Mouse (Mus musculus) forebrain, embryonic 15.5 days (tissue): ENCODE measurements around the gene Zbtb9. TPM values are rescaled to one million over a fixed set of nuclear protein-coding genes. Genes with fewer than 3 reads are reported as not detected.
A peak's percentile ranks its signal among the peaks of the same experiment; 100 is the strongest.

Experiments
- ATAC-seq: fragments of 200-750 bp; cut with Nextera tagmentation; replicated peaks from 2 replicates; pipeline ENCODE4 v1.8.0; 2017; ENCODE audit warnings: mild to moderate bottlenecking, moderate TSS enrichment, moderate library complexity
- H3K27ac ChIP-seq: fragments of 300-500 bp; sonication (generic); replicated peaks from 2 replicates; pipeline ENCODE4 v1.5.1; 2015; ENCODE audit warnings: mild to moderate bottlenecking, inconsistent platforms
- H3K27me3 ChIP-seq: fragments of 300-500 bp; sonication (generic); 2 replicates; pipeline ENCODE4 v1.6.1; 2015; ENCODE audit warnings: inconsistent platforms
- H3K36me3 ChIP-seq: fragments of 300-500 bp; sonication (generic); 2 replicates; pipeline ENCODE4 v1.6.1; 2015; ENCODE audit warnings: mild to moderate bottlenecking, inconsistent platforms
- H3K4me1 ChIP-seq: fragments of 300-500 bp; sonication (generic); 2 replicates; pipeline ENCODE4 v1.6.1; 2015; ENCODE audit warnings: inconsistent platforms
- H3K4me2 ChIP-seq: fragments of 300-500 bp; sonication (generic); replicated peaks from 2 replicates; pipeline ENCODE4 v1.6.1; 2015; ENCODE audit warnings: mild to moderate bottlenecking, inconsistent platforms
- H3K4me3 ChIP-seq: fragments of 300-500 bp; sonication (generic); 2 replicates; pipeline ENCODE4 v1.5.1; 2015; ENCODE audit warnings: mild to moderate bottlenecking, inconsistent platforms
- H3K9ac ChIP-seq: fragments of 300-500 bp; sonication (generic); replicated peaks from 2 replicates; pipeline ENCODE4 v1.6.1; 2015; ENCODE audit warnings: mild to moderate bottlenecking, inconsistent platforms
- H3K9me3 ChIP-seq: fragments of 300-500 bp; sonication (generic); 2 replicates; pipeline ENCODE4 v1.6.1; 2016; ENCODE audit warnings: inconsistent platforms
- WGBS: fragments of 180-500 bp; shearing (Covaris S2); methylation state at CpG from one replicate; pipeline ENCODE4 v1.1.7; 2015; ENCODE audit warnings: mixed read lengths; 5-methylcytosine and 5-hydroxymethylcytosine counted together
- polyA plus RNA-seq: library from polyadenylated mRNA; unstranded; fragments of >200 nt; fragmentation: Nextera tagmentation; extraction: Ambion mirVana; gene quantifications from 2 replicates; pipeline ENCODE4 v1.2.1, GENCODE M21; 2015

Zbtb9 gene
- polyA plus RNA-seq, 1 experiment from 2014 or later, result 17.2 TPM

DNA sequence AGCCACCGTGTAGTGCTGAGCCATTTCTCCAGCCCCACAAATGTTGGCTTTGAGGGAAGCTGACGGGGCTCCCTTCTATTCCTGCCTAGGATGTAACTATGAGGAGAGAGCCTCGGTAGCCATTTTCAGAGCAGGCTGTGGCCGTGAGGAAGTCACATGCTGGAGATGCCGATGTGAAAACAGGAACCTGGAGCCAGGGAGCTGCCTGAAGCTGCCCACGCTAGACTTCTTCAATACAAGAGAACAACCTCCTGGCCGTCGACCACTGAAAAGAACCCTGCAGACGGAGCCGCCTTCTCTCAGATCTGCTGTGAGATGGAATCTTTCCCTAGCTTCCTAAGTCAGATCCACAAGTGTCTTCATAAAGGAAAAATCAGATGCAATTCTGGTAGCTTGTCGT is 32.7 kb downstream of the Zbtb9 start:
- H3K27ac ChIP-seq, result no peak overlapping the region
- H3K9ac ChIP-seq, result no peak overlapping the region
- 75% methylated on average over 11 of the region's 11 CpGs for WGBS
- H3K4me3 ChIP-seq, result no peak overlapping the region
- H3K36me3 ChIP-seq, result no peaks in the 10 kb centered on the region
- no peak for ATAC-seq
- no peaks in the 10 kb centered on the region for H3K4me1 ChIP-seq
- no peaks in the 10 kb centered on the region for H3K27me3 ChIP-seq
- no peaks in the 10 kb centered on the region for H3K9me3 ChIP-seq
- no peak overlapping the region for H3K4me2 ChIP-seq

DNA sequence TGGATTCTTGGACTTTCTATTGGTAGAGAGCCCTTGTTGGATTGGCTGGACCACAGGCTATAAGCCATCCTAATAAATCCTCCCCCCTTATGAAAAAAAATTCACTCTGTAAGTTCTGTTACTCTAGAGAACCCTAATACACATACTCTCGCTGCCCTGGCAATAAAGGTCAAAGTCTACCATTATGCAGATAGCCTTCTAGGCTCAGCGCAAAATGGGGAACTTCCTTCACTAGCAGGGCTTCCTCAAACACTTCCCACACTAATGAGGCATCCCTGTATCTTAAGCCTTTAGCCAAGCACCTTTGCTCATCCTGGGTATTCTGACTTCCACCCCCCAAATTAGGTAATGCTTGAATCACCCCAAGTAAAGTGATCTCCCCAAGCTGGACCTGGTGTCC is 35.3 kb downstream of the Zbtb9 start:
- Histone ChIP-seq H3K36me3 (no peaks in the 10 kb centered on the region), H3K27ac (no peak overlapping the region), H3K4me2 (no peak overlapping the region), H3K27me3 (no peaks in the 10 kb centered on the region), H3K9me3 (no peaks in the 10 kb centered on the region), H3K4me1 (no peaks in the 10 kb centered on the region), H3K9ac (no peak overlapping the region), H3K4me3 (no peak overlapping the region)
- no peak for ATAC-seq
- WGBS, result 81% methylated on average over 2 of the region's 2 CpGs

GRCm38 (mm10) chr17:27011167-27011566 is 38.2 kb downstream of the Zbtb9 start:
- no peak overlapping the region for H3K4me3 ChIP-seq
- H3K9me3 ChIP-seq, result no peaks in the 10 kb centered on the region
- 88% methylated on average over 10 of the region's 10 CpGs for WGBS
- H3K4me1 ChIP-seq, result no peaks in the 10 kb centered on the region
- H3K9ac ChIP-seq, result no peak overlapping the region
- H3K36me3 ChIP-seq, result no peaks in the 10 kb centered on the region
- H3K27ac ChIP-seq, result no peak overlapping the region
- no peaks in the 10 kb centered on the region for H3K27me3 ChIP-seq
- H3K4me2 ChIP-seq, result no peak overlapping the region
- no peak for ATAC-seq

- WGBS, result 68% methylated on average over 14 of the region's 14 CpGs
- no peaks in the 10 kb centered on the region for H3K36me3 ChIP-seq
- no peak overlapping the region for H3K4me3 ChIP-seq
- H3K4me1 ChIP-seq, result no peaks in the 10 kb centered on the region
- H3K4me2 ChIP-seq, result no peak overlapping the region
- H3K27ac ChIP-seq, result no peak overlapping the region
- no peaks in the 10 kb centered on the region for H3K27me3 ChIP-seq
- ATAC-seq, result no peak
- H3K9ac ChIP-seq, result no peak overlapping the region
- no peaks in the 10 kb centered on the region for H3K9me3 ChIP-seq
Measured at GRCm38 (mm10) chr17:27011998-27012672, 39.2 kb downstream of the Zbtb9 start.

DNA sequence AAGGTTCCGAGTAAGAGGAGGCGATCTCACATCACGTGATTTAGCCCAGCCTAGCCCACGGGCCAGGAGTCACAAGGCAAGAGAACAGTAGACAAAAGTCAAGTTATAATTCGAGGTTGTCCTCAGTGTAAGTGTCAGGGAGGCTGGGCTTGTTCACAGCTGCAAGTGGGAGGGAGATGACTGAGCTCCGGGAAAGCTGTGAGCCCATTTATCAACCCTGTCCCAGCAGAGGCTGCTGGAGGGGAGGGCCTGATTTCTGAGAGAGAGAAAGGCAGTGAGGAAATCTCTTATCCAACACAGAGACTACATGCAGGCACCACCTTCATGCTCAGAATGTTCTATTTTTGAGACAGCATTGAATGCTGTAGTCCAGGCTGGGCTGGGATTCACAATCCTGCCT is 39.9 kb downstream of the Zbtb9 start:
- no peak overlapping the region for H3K27ac ChIP-seq
- H3K4me2 ChIP-seq, result no peak overlapping the region
- peaks cover 3% of the 10 kb centered on the region; the same call in 1 of the 2 replicates for H3K4me1 ChIP-seq
- no peaks in the 10 kb centered on the region for H3K9me3 ChIP-seq
- H3K4me3 ChIP-seq, result no peak overlapping the region
- 49% methylated on average over 6 of the region's 6 CpGs for WGBS
- no peaks in the 10 kb centered on the region for H3K27me3 ChIP-seq
- no peak for ATAC-seq
- no peaks in the 10 kb centered on the region for H3K36me3 ChIP-seq
- H3K9ac ChIP-seq, result no peak overlapping the region

DNA sequence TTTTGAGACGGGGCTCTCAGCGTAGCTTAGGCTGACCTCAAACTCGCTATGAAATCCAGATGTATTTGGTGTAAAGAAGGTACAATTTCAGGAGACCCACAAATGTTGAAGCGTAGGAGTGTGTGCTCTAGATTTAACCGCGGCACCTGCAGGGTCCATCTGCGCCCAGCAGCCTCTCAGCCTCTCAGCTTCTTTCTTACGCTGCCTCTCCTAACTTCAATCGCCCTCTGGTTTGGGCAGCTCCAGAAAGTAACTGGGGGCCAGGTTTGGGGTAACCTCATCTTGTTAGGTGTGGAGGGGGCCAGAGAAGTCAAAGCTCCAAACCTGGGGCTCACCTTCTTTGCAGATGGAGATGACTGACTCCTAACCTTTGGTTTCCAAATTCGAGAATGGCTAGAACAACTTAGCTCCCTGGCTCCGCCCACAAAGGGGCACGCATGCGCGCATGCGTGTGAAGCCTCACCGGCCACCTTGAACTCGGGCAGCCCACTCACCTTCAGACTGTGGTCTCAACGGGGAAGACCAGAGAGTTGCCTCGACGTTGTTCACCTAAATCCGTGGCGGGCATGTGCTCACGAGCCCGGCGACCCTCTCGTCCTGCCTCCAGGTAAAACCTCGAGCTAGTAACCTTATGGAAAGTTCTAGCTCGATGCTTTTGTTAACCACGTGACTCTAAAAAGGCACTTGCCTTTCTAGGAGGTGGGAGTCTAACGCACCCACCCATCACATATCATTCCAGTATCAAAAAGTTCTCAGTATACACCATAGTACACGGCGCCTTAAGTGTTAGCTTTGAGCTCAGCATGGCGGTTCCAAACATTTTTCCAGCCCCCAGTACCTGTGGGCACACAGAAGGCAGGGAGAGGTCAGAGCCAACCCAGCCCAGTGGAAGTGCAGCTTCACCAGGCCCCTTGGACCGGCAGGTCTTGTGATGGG is 44.9 kb downstream of the Zbtb9 start:
- peak overlapping the region; percentile 51 for H3K4me2 ChIP-seq
- peak overlapping the region; percentile 48 for H3K4me3 ChIP-seq
- WGBS, result 9% methylated on average over 34 of the region's 34 CpGs
- H3K4me1 ChIP-seq, result peaks cover 10% of the 10 kb centered on the region
- H3K27me3 ChIP-seq, result no peaks in the 10 kb centered on the region
- no peaks in the 10 kb centered on the region for H3K9me3 ChIP-seq
- peak overlapping the region; percentile 25; the same call in 1 of the 2 replicates for H3K27ac ChIP-seq
- peak overlapping the region; percentile 52 for H3K9ac ChIP-seq
- peaks cover 21% of the 10 kb centered on the region for H3K36me3 ChIP-seq
- peak; percentile 78 for ATAC-seq

GRCm38 (mm10) chr17:27018555-27019196 is 45.7 kb downstream of the Zbtb9 start:
- Histone ChIP-seq H3K4me2 (peak overlapping the region; percentile 51), H3K27ac (no peak overlapping the region; the same call in 1 of the 2 replicates), H3K9ac (peak overlapping the region; percentile 52), H3K36me3 (peaks cover 22% of the 10 kb centered on the region), H3K4me1 (peaks cover 10% of the 10 kb centered on the region), H3K27me3 (no peaks in the 10 kb centered on the region), H3K4me3 (peak overlapping the region; percentile 48), H3K9me3 (no peaks in the 10 kb centered on the region)
- 0 out of 2 replicates have a peak, but pooled peaks have one; percentile 3 for ATAC-seq
- 47% methylated on average over 12 of the region's 12 CpGs for WGBS

DNA sequence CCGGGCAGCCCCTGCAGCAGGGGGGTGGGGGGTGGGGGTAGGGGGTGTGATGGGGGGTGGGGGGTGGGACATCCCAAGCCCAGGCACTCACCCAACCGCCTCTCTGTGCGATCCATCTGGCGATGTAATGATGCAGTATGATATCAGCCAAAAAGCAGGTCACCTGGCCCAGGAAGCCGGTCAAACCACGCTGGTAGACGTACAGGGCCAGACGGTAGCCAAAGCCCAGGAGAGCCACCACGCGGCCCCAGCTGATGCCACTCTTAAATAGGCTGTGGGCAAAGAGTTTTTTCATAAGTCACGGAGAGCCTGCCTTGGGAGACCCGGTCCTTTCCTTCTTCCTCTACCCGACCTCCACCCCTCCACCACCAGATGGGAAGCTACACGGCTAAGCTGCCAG is 48.1 kb downstream of the Zbtb9 start:
- no peak overlapping the region for H3K4me2 ChIP-seq
- H3K9ac ChIP-seq, result no peak overlapping the region
- no peaks in the 10 kb centered on the region for H3K27me3 ChIP-seq
- no peak overlapping the region for H3K4me3 ChIP-seq
- H3K9me3 ChIP-seq, result no peaks in the 10 kb centered on the region
- no peak for ATAC-seq
- peaks cover 10% of the 10 kb centered on the region for H3K4me1 ChIP-seq
- WGBS, result 93% methylated on average over 14 of the region's 14 CpGs
- H3K36me3 ChIP-seq, result peaks cover 30% of the 10 kb centered on the region
- H3K27ac ChIP-seq, result no peak overlapping the region

- WGBS, result 96% methylated on average over 9 of the region's 9 CpGs
- Histone ChIP-seq H3K4me2 (no peak overlapping the region), H3K36me3 (peaks cover 30% of the 10 kb centered on the region)
Measured at GRCm38 (mm10) chr17:27021736-27022135, 48.8 kb downstream of the Zbtb9 start.

DNA sequence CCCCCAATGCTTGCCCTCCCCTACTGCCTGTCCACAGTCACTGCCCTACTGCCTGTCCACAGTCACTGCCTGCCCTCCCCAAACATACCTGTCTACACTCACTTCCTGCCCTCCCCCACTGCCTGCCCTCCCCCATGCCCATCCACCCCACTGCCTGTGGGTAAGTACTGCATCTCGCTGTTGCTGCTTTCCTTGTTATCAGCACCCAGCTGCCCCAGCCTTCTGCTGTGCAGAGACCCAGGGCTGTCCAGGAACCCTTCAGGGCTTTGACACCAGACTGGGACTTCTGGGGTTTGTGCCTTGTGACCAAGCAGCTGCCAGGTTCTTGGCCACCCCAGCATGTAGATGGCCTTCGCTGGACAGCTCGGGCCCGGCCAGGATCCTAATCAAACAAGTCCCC is 50.4 kb downstream of the Zbtb9 start:
- 90% methylated on average over 4 of the region's 4 CpGs for WGBS
- H3K4me2 ChIP-seq, result no peak overlapping the region
- no peak overlapping the region for H3K27ac ChIP-seq
- H3K9me3 ChIP-seq, result no peaks in the 10 kb centered on the region
- peaks cover 20% of the 10 kb centered on the region for H3K4me1 ChIP-seq
- no peaks in the 10 kb centered on the region for H3K27me3 ChIP-seq
- H3K4me3 ChIP-seq, result no peak overlapping the region
- no peak for ATAC-seq
- no peak overlapping the region for H3K9ac ChIP-seq
- peaks cover 30% of the 10 kb centered on the region for H3K36me3 ChIP-seq

More at GRCm38 (mm10) chr17:27021736-27022135, 48.8 kb downstream of the Zbtb9 start:
- H3K9ac ChIP-seq, result no peak overlapping the region
- no peak overlapping the region for H3K4me3 ChIP-seq
- no peaks in the 10 kb centered on the region for H3K27me3 ChIP-seq
- H3K9me3 ChIP-seq, result no peaks in the 10 kb centered on the region
- ATAC-seq, result no peak
- H3K4me1 ChIP-seq, result peaks cover 11% of the 10 kb centered on the region
- no peak overlapping the region for H3K27ac ChIP-seq

- no peak overlapping the region for H3K9ac ChIP-seq
- H3K9me3 ChIP-seq, result no peaks in the 10 kb centered on the region
- peaks cover 19% of the 10 kb centered on the region for H3K4me1 ChIP-seq
- WGBS, result 96% methylated on average over 17 of the region's 17 CpGs
- H3K27ac ChIP-seq, result no peak overlapping the region
- no peaks in the 10 kb centered on the region for H3K27me3 ChIP-seq
- H3K36me3 ChIP-seq, result peaks cover 25% of the 10 kb centered on the region; the same call in 1 of the 2 replicates
- no peak overlapping the region for H3K4me3 ChIP-seq
- no peak for ATAC-seq
- no peak overlapping the region for H3K4me2 ChIP-seq
Measured at GRCm38 (mm10) chr17:27025326-27025902, 52.4 kb downstream of the Zbtb9 start.
